Mouse (Mus musculus) spleen, postnatal 36 days (tissue): Measurements from ENCODE around the gene Lrrc75a.
A peak's percentile ranks its signal among the peaks of the same experiment; 100 is the strongest.

Experiments used
- DNase-seq, 2 experiments: peaks; one replicate each; pipeline ENCODE4 v3.0.0; 2022; ENCODE audit warnings: low spot score in 2 of 2, mixed read lengths in 1 of 2

Gene Lrrc75a

GRCm38 (mm10) chr11:62621586-62622283 is 26.6 kb downstream of the Lrrc75a start:
- no peak for DNase-seq

- DNase-seq, result no peak
Measured at GRCm38 (mm10) chr11:62621079-62621478, 27.2 kb downstream of the Lrrc75a start.

- DNase-seq, result no peak
Measured at GRCm38 (mm10) chr11:62615456-62615855, 32.9 kb downstream of the Lrrc75a start.

GRCm38 (mm10) chr11:62614876-62615410 is 33.4 kb downstream of the Lrrc75a start:
- no peak for DNase-seq

GRCm38 (mm10) chr11:62613657-62614365 is 34.5 kb downstream of the Lrrc75a start:
- DNase-seq, result peak; percentile 79 to 84

GRCm38 (mm10) chr11:62612604-62613003 is 35.7 kb downstream of the Lrrc75a start:
- no peak for DNase-seq

- no peak for DNase-seq
Measured at GRCm38 (mm10) chr11:62610304-62610703, 38.0 kb downstream of the Lrrc75a start.

GRCm38 (mm10) chr11:62608826-62609675 is 39.3 kb downstream of the Lrrc75a start:
- DNase-seq, result peak; percentile 7 to 21

GRCm38 (mm10) chr11:62607952-62608201 is 40.4 kb downstream of the Lrrc75a start:
- no peak for DNase-seq

GRCm38 (mm10) chr11:62607170-62607951 is 41.0 kb downstream of the Lrrc75a start:
- DNase-seq, result no peak

GRCm38 (mm10) chr11:62606299-62607169 is 41.8 kb downstream of the Lrrc75a start:
- no peak for DNase-seq

GRCm38 (mm10) chr11:62605619-62606298 is 42.6 kb downstream of the Lrrc75a start:
- DNase-seq, result no peak

- DNase-seq, result no peak
Measured at GRCm38 (mm10) chr11:62604886-62605618, 43.3 kb downstream of the Lrrc75a start.

GRCm38 (mm10) chr11:62604123-62604706 is 44.1 kb downstream of the Lrrc75a start:
- no peak for DNase-seq

GRCm38 (mm10) chr11:62603312-62604056 is 44.8 kb downstream of the Lrrc75a start:
- peak; percentile 13 to 27 for DNase-seq

- DNase-seq, result peak; percentile 97 to 98
Measured at GRCm38 (mm10) chr11:62602619-62603311, 45.6 kb downstream of the Lrrc75a start.
